Mouse (Mus musculus) lung, postnatal 14 days (tissue): ENCODE data around the gene Filip1l.

ENCODE experiments used
- DNase-seq: peaks from one replicate; pipeline ENCODE4 v3.0.0; 2021

The Filip1l gene

DNA sequence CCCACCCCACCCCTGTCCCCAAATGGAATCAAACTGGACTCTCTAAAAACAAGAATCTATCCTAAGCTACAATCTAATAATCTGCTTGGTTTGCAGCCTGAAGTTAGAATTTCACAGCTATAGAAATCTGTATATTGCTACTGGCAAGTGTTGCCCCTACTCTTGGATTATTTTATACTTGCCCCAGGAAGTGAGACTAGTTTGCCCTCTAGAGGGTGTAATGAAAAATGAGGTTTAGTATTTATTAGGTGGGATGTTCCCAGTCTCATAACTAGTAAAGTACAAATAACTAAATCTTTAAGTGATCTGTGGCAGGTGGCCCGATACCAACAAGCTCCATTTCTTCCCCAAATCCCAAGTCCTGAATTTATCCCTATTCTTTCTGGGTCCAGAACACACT lies 224.6 kb downstream of the Filip1l start:
- DNase-seq: no peak

DNA sequence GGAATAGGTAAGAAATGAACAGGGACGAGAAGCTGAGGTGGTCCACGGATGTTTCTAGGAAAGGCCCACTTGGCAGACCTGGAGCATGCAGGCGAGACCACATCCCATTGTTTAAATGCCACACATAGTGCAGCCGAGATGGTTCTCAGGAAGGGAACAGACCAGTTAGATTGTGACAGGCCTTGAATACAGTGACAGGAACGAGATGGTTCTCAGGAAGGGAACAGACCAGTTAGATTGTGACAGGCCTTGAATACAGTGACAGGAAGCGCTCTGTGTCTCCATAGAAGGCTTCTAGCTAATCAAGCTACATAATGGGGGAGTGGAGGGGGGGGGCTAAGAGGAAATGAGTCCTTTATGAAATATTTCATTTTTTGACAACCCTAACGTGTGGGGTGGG lies 227.1 kb downstream of the Filip1l start:
- no peak for DNase-seq

DNA sequence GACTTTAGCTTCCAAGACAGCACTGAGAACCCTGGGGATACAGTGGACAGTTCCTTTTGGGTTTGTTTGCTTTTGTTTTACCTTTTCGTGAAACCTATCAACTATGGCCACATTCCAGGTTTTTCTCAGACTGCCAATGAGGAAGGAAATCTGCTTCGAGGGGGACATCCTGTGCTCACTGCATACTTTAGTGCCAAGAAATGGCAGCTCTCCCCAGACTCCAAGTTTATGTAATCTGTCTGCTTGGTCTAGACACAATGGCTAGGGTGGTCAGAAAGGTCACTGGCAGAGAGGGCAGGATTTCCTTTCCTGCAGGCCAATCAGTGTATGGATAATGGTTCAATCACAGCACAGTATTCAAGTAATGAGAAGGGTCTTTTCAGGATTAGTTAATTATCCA lies 229.1 kb downstream of the Filip1l start:
- peak; percentile 34 for DNase-seq

DNA sequence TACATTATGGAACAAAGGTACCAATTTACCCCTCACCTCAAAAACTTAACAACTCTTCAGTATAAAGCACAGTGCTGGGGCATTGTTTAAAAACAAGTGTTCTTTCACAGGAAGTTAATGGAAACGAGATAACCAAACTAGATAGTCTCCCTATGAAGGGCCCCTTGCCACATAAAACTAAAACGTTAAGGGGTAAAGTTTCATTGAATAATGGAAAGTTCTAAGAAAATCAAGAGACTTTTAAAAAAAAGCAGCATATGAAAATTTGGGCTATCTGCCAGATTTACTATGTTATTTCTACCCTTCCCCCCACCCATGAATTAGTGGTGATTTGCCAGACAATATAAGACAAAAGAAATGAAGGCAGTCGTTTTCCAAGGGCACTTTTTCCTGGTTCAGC lies 232.3 kb downstream of the Filip1l start:
- no peak for DNase-seq

DNA sequence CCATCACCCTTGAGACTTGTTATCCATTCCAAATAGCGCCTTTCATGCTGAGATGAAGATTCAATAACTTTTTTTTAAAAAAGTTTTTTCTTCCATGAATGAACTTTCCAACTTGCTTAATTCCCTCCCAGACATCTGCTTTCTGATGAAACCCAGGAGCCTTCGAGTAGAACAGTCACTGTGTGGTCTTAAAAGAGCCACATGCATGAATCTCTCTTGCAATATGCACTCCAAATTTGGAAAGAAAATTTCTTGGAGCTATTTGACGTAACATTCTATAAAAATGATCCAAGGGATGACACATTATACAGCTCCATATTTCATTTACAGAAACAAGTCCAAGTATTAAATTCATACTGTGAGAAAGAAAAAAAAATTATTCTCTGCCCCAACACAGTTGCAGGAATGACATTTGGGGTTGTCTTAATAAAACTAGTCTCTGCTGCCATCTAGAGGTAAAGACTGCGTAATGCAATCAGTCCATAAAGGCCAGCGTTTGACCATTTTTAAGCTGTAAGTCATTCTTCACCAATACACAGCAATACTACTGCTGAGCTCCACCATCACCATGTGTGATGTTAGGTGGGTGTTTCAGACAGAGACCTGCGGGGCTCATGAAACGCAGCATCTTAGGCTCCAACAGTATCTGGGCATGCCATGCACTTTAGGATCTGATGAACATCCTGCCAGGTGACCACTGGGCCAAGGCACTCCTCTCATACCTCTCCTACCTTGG lies 240.7 kb downstream of the Filip1l start:
- peak; percentile 47 for DNase-seq

DNA sequence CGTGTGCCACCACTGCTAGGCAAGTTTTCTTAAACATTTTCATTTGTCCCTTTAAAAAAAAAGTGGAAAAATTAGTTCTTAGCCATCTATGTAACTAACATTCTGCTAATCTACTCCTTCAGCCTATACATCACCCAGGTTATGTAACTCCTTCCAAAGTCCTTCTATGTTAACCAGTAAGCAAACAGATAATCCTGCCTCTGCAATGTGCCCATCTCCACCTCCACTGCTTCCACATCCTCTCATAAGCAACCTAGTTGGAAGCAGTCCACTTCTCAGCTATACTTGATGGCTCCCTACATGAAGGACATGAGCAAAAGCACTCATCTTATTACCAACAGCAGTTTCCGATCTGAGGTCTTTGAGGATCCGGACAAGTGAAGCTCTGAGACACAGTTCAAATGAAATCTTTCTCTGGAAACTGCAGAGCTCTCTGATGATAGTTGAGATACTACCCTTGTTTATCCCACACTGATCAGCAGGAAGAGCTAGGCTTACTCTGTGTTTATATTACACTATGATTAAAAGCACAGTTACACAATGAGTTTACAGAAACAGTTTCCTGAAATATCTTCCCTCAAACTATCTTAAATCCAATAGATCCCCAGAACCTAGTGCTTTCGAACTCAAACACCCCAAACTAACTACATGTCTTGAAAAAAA lies 244.5 kb downstream of the Filip1l start:
- DNase-seq: no peak

DNA sequence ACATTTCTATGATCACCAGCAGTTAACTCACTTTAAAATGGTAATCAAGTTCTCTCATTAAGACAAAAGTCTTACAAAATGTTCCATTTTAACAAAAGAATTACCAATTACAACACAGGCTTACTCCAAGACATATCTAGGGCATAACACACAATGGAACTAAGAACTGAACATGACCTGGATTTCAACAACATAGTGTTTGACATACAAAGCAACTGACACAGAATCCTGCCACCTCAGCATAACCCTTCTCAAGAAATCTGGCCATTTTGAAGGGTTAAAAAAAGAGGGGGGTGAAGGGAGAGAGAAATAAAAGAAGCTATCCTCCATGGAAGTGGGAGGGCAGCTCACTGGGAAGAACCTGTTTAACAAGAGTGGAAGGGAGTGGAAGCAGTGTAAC lies 248.1 kb downstream of the Filip1l start:
- no peak for DNase-seq

DNA sequence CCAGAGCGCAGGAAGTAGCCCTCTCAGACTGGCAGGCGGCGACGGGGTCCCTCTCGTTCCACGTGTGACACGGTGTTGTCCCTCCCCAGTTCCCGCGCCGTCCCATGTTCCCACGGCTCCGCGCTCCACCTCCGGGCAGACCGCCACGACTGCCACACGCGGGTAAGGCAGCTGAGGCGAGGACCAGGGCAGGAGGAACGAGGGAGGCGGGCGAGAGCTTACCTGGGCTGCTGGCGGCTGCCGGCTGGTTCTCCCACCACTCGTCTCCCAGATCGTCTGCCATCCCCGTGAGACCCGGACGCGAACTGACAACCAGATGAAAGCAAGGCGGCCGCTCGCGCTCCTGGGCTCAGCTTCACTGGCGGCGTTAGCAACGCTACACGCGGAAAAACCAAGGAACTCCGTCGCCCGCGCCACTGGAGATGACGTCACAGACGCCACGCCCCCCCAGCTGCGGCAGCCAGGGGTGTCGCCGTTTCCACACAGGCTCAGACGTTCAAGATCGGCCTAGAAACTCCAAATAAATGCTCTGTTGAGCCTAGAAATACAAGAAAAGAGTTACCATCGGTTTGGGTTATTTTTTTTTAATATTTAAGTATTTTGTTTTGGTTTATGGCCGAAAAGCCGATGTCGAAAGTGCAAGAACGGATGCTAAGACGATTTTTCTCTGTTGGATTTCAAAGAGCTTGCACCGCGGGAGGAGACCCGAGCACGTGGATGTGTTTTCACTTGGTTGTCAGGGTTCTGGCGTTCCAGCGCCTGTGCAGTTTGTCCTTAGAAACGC lies 253.7 kb downstream of the Filip1l start, which contains the start of gene Cmss1:
Cmss1 (minus strand) TSS at position 421 of the 784 bp plus-strand sequence.
- DNase-seq: peak; percentile 87

DNA sequence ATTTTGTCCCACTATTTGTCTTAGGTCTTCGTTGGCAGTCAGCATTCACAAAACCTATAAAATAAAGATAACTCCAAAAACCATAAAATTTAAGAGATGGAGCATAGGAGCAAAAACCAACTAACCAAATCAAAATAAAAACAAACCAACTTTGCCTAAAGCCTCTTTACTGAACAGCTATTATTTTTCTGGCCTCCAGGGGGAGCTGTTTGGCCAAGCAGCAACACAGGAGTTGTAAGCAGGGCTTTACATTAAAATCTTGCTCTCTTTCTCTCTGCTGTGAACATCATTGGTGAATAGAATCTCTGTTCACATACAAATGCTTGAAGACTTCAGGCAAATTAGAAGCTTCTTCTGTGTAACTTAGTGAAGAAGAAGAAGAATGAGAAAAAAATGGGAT lies 258.9 kb downstream of the Filip1l start:
- DNase-seq: peak; percentile 43
